Mouse (Mus musculus) heart, adult 2 months (tissue): ENCODE results near the gene Naaladl2.

Experiments
- CTCF ChIP-seq: fragments of 200-600 bp; IDR thresholded peaks from 2 replicates; pipeline ENCODE4 v1.8.1; 2022; ENCODE audit warnings: antibody characterized with exemption, mild to moderate bottlenecking, moderate library complexity
- POLR2A ChIP-seq: fragments of 200-500 bp; IDR thresholded peaks from 2 replicates; pipeline ENCODE4 v1.6.1; 2011; ENCODE audit warnings: mild to moderate bottlenecking, low read depth, low read length, control low read depth; ENCODE audit not compliant: insufficient read depth

DNA sequence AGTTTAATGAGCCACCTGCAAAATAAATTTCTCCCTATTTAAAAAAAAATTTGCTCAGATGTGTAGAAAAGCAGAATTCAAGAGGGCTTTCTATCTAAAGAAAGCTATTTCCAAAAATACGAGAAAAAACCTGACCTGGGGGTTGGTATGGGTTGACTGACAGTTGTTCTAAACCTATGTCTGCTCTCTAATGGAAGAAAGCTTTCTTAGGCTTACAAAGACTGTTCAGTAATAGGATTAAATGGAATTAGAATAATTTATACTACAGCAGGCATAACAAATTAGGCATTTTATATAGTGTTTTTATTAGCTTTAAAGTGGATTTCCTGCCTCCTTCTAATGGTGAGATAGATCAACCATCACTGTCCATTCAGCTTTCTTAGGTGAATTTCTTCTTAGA is 1236.4 kb downstream of the Naaladl2 start:
- TF ChIP-seq CTCF (no peak), POLR2A (no peak)
